Mouse (Mus musculus) midbrain, embryonic 13.5 days (tissue): Measurements from ENCODE around the gene Zmat1. TPM values are rescaled to one million over a fixed set of nuclear protein-coding genes. Genes with fewer than 3 reads are reported as not detected.
"Not testable (repeated sequence)": the region's sequence is repeated elsewhere in the genome, so short reads cannot be mapped to it uniquely, and the experiment has no call there.

Experiments
- ATAC-seq: fragments of 200-750 bp; cut with Nextera tagmentation; 2 replicates; pipeline ENCODE4 v1.8.0; 2017; ENCODE audit warnings: mild to moderate bottlenecking, moderate TSS enrichment, moderate library complexity
- H3K27ac ChIP-seq: fragments of 300-500 bp; sonication (generic); 2 replicates; pipeline ENCODE4 v1.5.1; 2015; ENCODE audit warnings: inconsistent platforms, mild to moderate bottlenecking, moderate library complexity
- H3K27me3 ChIP-seq: fragments of 300-500 bp; sonication (generic); 2 replicates; pipeline ENCODE4 v1.6.1; 2015; ENCODE audit warnings: mild to moderate bottlenecking, inconsistent platforms
- H3K36me3 ChIP-seq: fragments of 300-500 bp; sonication (generic); 2 replicates; pipeline ENCODE4 v1.6.1; 2015; ENCODE audit warnings: mild to moderate bottlenecking, inconsistent platforms
- H3K4me1 ChIP-seq: fragments of 300-500 bp; sonication (generic); replicated peaks from 2 replicates; pipeline ENCODE4 v1.6.1; 2015; ENCODE audit warnings: inconsistent platforms
- H3K4me2 ChIP-seq: fragments of 300-500 bp; sonication (generic); replicated peaks from 2 replicates; pipeline ENCODE4 v1.6.1; 2015; ENCODE audit warnings: moderate library complexity, mild to moderate bottlenecking, inconsistent platforms
- H3K4me3 ChIP-seq: fragments of 300-500 bp; sonication (generic); replicated peaks from 2 replicates; pipeline ENCODE4 v1.5.1; 2015; ENCODE audit warnings: mild to moderate bottlenecking, inconsistent platforms
- H3K9ac ChIP-seq: fragments of 300-500 bp; sonication (generic); replicated peaks from 2 replicates; pipeline ENCODE4 v1.6.1; 2015; ENCODE audit warnings: mild to moderate bottlenecking, inconsistent platforms
- H3K9me3 ChIP-seq: fragments of 300-500 bp; sonication (generic); 2 replicates; pipeline ENCODE4 v1.6.1; 2016; ENCODE audit warnings: mild to moderate bottlenecking, inconsistent platforms
- WGBS: fragments of 180-500 bp; shearing (Covaris S2); methylation state at CpG from one replicate; pipeline ENCODE4 v1.1.7; 2015; 5-methylcytosine and 5-hydroxymethylcytosine counted together
- polyA plus RNA-seq: library from polyadenylated mRNA; unstranded; fragments of >200 nt; fragmentation: Nextera tagmentation; extraction: Ambion mirVana; gene quantifications from 2 replicates; pipeline ENCODE4 v1.2.1, GENCODE M21; 2015

Gene Zmat1
- 7.1 TPM in 2 replicates for polyA plus RNA-seq

GRCm38 (mm10) chrX:135008720-135009470, at the start of gene Zmat1:
Gene Zmat1 (minus strand): TSS chrX:135009209.
- peak within 1 kb of the TSS; percentile 57 for H3K4me3 ChIP-seq

GRCm38 (mm10) chrX:135053939-135054338, 44.9 kb upstream of the Zmat1 start:
- ATAC-seq, H3K36me3 ChIP-seq, H3K9ac ChIP-seq, H3K27ac ChIP-seq, H3K4me3 ChIP-seq, H3K4me1 ChIP-seq, H3K27me3 ChIP-seq, H3K9me3 ChIP-seq, H3K4me2 ChIP-seq: not testable (repeated sequence)
- WGBS: 70% methylated on average over 1 of the region's 1 CpGs

More at GRCm38 (mm10) chrX:135008720-135009470, at the start of gene Zmat1:
- peak within 1 kb of the TSS; percentile 94 for H3K27ac ChIP-seq
- H3K4me1 ChIP-seq: peaks cover 4% of the 10 kb centered on the region; the same call in 1 of the 2 replicates
- 24% methylated on average over 41 of the region's 65 CpGs for WGBS
- H3K9me3 ChIP-seq: no peaks in the 10 kb centered on the region
- H3K27me3 ChIP-seq: peaks cover 17% of the 10 kb centered on the region; the same call in 1 of the 2 replicates
- peak within 1 kb of the TSS; percentile 51 for H3K4me2 ChIP-seq
- H3K36me3 ChIP-seq: no peaks in the 10 kb centered on the region
- peak; percentile 100 for ATAC-seq
- H3K9ac ChIP-seq: peak within 1 kb of the TSS; percentile 79

GRCm38 (mm10) chrX:135035962-135036375, 27.0 kb upstream of the Zmat1 start:
- Histone ChIP-seq H3K27ac (no peak overlapping the region), H3K27me3 (peaks cover 12% of the 10 kb centered on the region; the same call in 1 of the 2 replicates), H3K36me3 (no peaks in the 10 kb centered on the region), H3K4me2 (peak overlapping the region; percentile 56), H3K9me3 (no peaks in the 10 kb centered on the region), H3K4me1 (no peaks in the 10 kb centered on the region), H3K4me3 (peak overlapping the region; percentile 39), H3K9ac (peak overlapping the region; percentile 36; the same call in 1 of the 2 replicates)
- 28% methylated on average over 24 of the region's 24 CpGs for WGBS
- peak; percentile 71 for ATAC-seq

GRCm38 (mm10) chrX:135025135-135025534, 16.1 kb upstream of the Zmat1 start:
- WGBS: 87% methylated on average over 9 of the region's 9 CpGs

GRCm38 (mm10) chrX:135011381-135011780, 2.4 kb upstream of the Zmat1 start:
- H3K4me3 ChIP-seq: no peak overlapping the region
- H3K27me3 ChIP-seq: peaks cover 16% of the 10 kb centered on the region; the same call in 1 of the 2 replicates
- no peaks in the 10 kb centered on the region for H3K36me3 ChIP-seq
- H3K27ac ChIP-seq: no peak overlapping the region
- 69% methylated on average over 3 of the region's 3 CpGs for WGBS
- H3K9ac ChIP-seq: no peak overlapping the region
- no peak overlapping the region for H3K4me2 ChIP-seq
- ATAC-seq: no peak
- H3K9me3 ChIP-seq: no peaks in the 10 kb centered on the region
- peaks cover 4% of the 10 kb centered on the region; the same call in 1 of the 2 replicates for H3K4me1 ChIP-seq

More at GRCm38 (mm10) chrX:135025135-135025534, 16.1 kb upstream of the Zmat1 start:
- Histone ChIP-seq H3K4me3 (no peak overlapping the region), H3K4me2 (no peak overlapping the region), H3K4me1 (no peaks in the 10 kb centered on the region), H3K9me3 (no peaks in the 10 kb centered on the region), H3K27ac (no peak overlapping the region), H3K27me3 (peaks cover 14% of the 10 kb centered on the region), H3K9ac (no peak overlapping the region), H3K36me3 (no peaks in the 10 kb centered on the region)
- ATAC-seq: no peak

- H3K4me1 ChIP-seq: peaks cover 4% of the 10 kb centered on the region; the same call in 1 of the 2 replicates
- peaks cover 12% of the 10 kb centered on the region; the same call in 1 of the 2 replicates for H3K27me3 ChIP-seq
- no peak for ATAC-seq
- H3K36me3 ChIP-seq: no peaks in the 10 kb centered on the region
- H3K9me3 ChIP-seq: no peaks in the 10 kb centered on the region
- H3K4me3 ChIP-seq: peak overlapping the region; percentile 57
- H3K9ac ChIP-seq: no peak overlapping the region
- 37% methylated on average over 6 of the region's 6 CpGs for WGBS
- peak overlapping the region; percentile 68; the same call in 1 of the 2 replicates for H3K27ac ChIP-seq
- H3K4me2 ChIP-seq: peak overlapping the region; percentile 47
These were observed 434 bp upstream of the Zmat1 start for GRCm38 (mm10) chrX:135009471-135009815.

GRCm38 (mm10) chrX:135008021-135008420, 988 bp downstream of the Zmat1 start:
- ATAC-seq: no peak
- no peaks in the 10 kb centered on the region for H3K9me3 ChIP-seq
- H3K27me3 ChIP-seq: peaks cover 17% of the 10 kb centered on the region; the same call in 1 of the 2 replicates
- no peak overlapping the region for H3K9ac ChIP-seq
- WGBS: 32% methylated on average over 5 of the region's 5 CpGs
- H3K4me2 ChIP-seq: peak overlapping the region; percentile 51
- no peak overlapping the region for H3K27ac ChIP-seq
- H3K4me1 ChIP-seq: peaks cover 4% of the 10 kb centered on the region; the same call in 1 of the 2 replicates
- no peaks in the 10 kb centered on the region for H3K36me3 ChIP-seq
- H3K4me3 ChIP-seq: peak overlapping the region; percentile 57

- ATAC-seq: no peak
These were observed 44.5 kb downstream of the Zmat1 start, which contains the start of gene Nxf2 for GRCm38 (mm10) chrX:134964546-134964945. Gene Nxf2 (minus strand): TSS chrX:134964754.

GRCm38 (mm10) chrX:134963305-134964094, 45.5 kb downstream of the Zmat1 start:
- peak overlapping the region; percentile 46 for H3K4me2 ChIP-seq
- no peak overlapping the region for H3K27ac ChIP-seq
- no peaks in the 10 kb centered on the region for H3K4me1 ChIP-seq
- peak; percentile 93 for ATAC-seq
- peaks cover 10% of the 10 kb centered on the region; the same call in 1 of the 2 replicates for H3K27me3 ChIP-seq
- H3K9ac ChIP-seq: 0 out of 2 replicates have a peak overlapping the region, but pooled peaks have one; percentile 28
- 58% methylated on average over 42 of the region's 53 CpGs for WGBS
- H3K4me3 ChIP-seq: peak overlapping the region; percentile 30
- H3K36me3 ChIP-seq: no peaks in the 10 kb centered on the region
- H3K9me3 ChIP-seq: no peaks in the 10 kb centered on the region

More at GRCm38 (mm10) chrX:134964546-134964945, 44.5 kb downstream of the Zmat1 start, which contains the start of gene Nxf2:
- Histone ChIP-seq H3K27ac (no peak within 1 kb of the TSS), H3K27me3 (peaks cover 13% of the 10 kb centered on the region), H3K4me1 (no peaks in the 10 kb centered on the region), H3K9ac (0 out of 2 replicates have a peak within 1 kb of the TSS, but pooled peaks have one; percentile 28), H3K4me3 (peak within 1 kb of the TSS; percentile 30), H3K9me3 (no peaks in the 10 kb centered on the region), H3K36me3 (no peaks in the 10 kb centered on the region), H3K4me2 (peak within 1 kb of the TSS; percentile 46)
- WGBS: 93% methylated on average over 19 of the region's 19 CpGs

- Histone ChIP-seq H3K9ac (no peak overlapping the region), H3K4me3 (no peak overlapping the region), H3K4me2 (no peak overlapping the region), H3K9me3 (no peaks in the 10 kb centered on the region), H3K27me3 (no peaks in the 10 kb centered on the region), H3K36me3 (no peaks in the 10 kb centered on the region), H3K27ac (no peak overlapping the region), H3K4me1 (no peaks in the 10 kb centered on the region)
- ATAC-seq: no peak
- WGBS: 39% methylated on average over 5 of the region's 5 CpGs
These were observed 78.6 kb downstream of the Zmat1 start for GRCm38 (mm10) chrX:134930361-134930760.

GRCm38 (mm10) chrX:134929927-134930326, 79.1 kb downstream of the Zmat1 start:
- H3K4me2 ChIP-seq: no peak overlapping the region
- H3K36me3 ChIP-seq: no peaks in the 10 kb centered on the region
- ATAC-seq: no peak
- no peak overlapping the region for H3K9ac ChIP-seq
- H3K9me3 ChIP-seq: no peaks in the 10 kb centered on the region
- no peak overlapping the region for H3K27ac ChIP-seq
- no peaks in the 10 kb centered on the region for H3K4me1 ChIP-seq
- no peaks in the 10 kb centered on the region for H3K27me3 ChIP-seq
- no peak overlapping the region for H3K4me3 ChIP-seq
- 80% methylated on average over 5 of the region's 5 CpGs for WGBS
